8 mouse cellular contexts compared by ENCODE assay signal in the genomic region with DNA sequence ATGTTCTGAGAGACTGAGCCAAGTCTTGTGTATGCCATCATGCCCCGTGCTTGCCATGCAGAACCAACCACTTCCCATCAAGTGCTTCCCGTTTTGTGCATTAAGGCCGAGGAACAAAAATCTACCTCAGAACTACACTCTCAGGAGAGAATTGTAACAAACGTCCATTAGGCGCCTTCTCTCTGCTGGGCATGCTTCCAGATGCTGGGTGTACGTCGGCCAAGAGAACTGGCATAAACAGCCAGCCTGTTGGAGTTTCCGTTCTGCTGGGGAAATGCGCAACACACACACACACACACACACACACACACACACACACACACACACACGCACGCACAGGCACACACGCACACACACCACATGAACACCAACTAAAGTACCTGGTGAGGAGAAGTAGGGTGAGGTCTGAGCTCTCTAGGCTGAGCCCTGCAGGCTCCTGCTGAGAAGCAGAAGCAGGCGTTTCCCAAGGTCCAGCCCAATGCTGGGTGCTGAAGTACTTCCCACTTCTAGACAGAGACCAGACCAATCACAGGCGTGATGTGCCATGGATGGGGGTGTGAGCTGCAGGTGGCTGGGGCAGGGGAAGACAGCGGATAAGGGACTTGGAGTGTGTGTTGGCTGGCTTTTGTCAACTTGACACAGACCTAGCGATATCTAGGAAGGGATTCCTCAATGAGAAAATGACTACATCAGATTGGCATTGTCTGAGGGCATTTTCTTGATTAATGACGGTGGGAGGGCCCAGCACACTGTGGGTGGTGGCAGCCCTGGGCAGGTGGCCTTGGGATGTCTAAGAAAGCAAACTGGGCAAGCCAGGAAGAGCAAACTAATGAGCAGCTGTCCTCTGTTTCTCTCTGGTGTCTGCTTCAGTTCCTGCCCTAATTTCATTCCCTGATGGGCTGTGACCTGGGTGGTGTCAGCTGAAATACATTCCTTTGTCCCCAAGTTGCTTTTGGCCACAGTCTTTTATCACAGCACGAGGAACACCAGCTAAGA. TPM values are rescaled to one million over a fixed set of nuclear protein-coding genes. Genes with fewer than 3 reads are reported as not detected.
DNase-seq lines count a peak whose midpoint lies in the region; ATAC-seq lines count a peak whose summit lies in the region.

No protein-coding gene starts in this region.

- no peak overlapping the region for H3K9ac ChIP-seq in hindbrain, embryonic 15.5 days
- H3K9ac ChIP-seq in lung, embryonic 16.5 days (ENCODE audit: low read length): no peak overlapping the region

- no peaks in the 10 kb centered on the region for H3K27me3 ChIP-seq in hindbrain, embryonic 15.5 days
- H3K27me3 ChIP-seq in hindbrain, embryonic 10.5 days (ENCODE audit: insufficient read depth, poor library complexity, severe bottlenecking): peaks cover 7% of the 10 kb centered on the region; the same call in 1 of the 2 replicates
- no peaks in the 10 kb centered on the region for H3K27me3 ChIP-seq in lung, embryonic 16.5 days (ENCODE audit: control insufficient read depth, insufficient read depth, low read depth, low read length)

- no peak overlapping the region for H3K4me2 ChIP-seq in hindbrain, embryonic 15.5 days
- peak overlapping the region; percentile 8; the same call in 1 of the 2 replicates for H3K4me2 ChIP-seq in lung, embryonic 16.5 days (ENCODE audit: low read depth, low read length)

- H3K4me3 ChIP-seq in hindbrain, embryonic 15.5 days: no peak overlapping the region
- H3K4me3 ChIP-seq in hindbrain, embryonic 10.5 days: no peak overlapping the region
- H3K4me3 ChIP-seq in lung, embryonic 16.5 days (ENCODE audit: low read length): no peak overlapping the region

- no peak for DNase-seq in hindbrain, embryonic 10.5 days (ENCODE audit: low spot score)
- DNase-seq in ZHBTc4 (ENCODE audit: low read depth, low spot score): peak; percentile 80
- DNase-seq in kidney, adult 8-10 months: peak; percentile 50 to 56
- DNase-seq in right cerebral cortex, postnatal 4 days: peak; percentile 90
- no peak for DNase-seq in T-cell, adult 2 months (ENCODE audit: low spot score)

- H3K36me3 ChIP-seq in hindbrain, embryonic 15.5 days: no peaks in the 10 kb centered on the region
- H3K36me3 ChIP-seq in hindbrain, embryonic 10.5 days: no peaks in the 10 kb centered on the region
- no peaks in the 10 kb centered on the region for H3K36me3 ChIP-seq in lung, embryonic 16.5 days (ENCODE audit: control insufficient read depth, insufficient read depth, low read length)

- peak overlapping the region; percentile 39; the same call in 1 of the 2 replicates for H3K27ac ChIP-seq in hindbrain, embryonic 15.5 days (replicated peaks)
- H3K27ac ChIP-seq in hindbrain, embryonic 10.5 days: no peak overlapping the region
- H3K27ac ChIP-seq in lung, embryonic 16.5 days (ENCODE audit: low read length): peak overlapping the region; percentile 25

- peaks cover 37% of the 10 kb centered on the region for H3K4me1 ChIP-seq in hindbrain, embryonic 15.5 days (replicated peaks)
- peaks cover 30% of the 10 kb centered on the region for H3K4me1 ChIP-seq in hindbrain, embryonic 10.5 days (replicated peaks)
- peaks cover 28% of the 10 kb centered on the region for H3K4me1 ChIP-seq in lung, embryonic 16.5 days (replicated peaks; ENCODE audit: control insufficient read depth, insufficient read depth, low read length)

- no peaks in the 10 kb centered on the region for H3K9me3 ChIP-seq in hindbrain, embryonic 15.5 days
- no peaks in the 10 kb centered on the region for H3K9me3 ChIP-seq in hindbrain, embryonic 10.5 days
- H3K9me3 ChIP-seq in lung, embryonic 16.5 days (ENCODE audit: control insufficient read depth, low read length): no peaks in the 10 kb centered on the region

- WGBS in hindbrain, embryonic 15.5 days: 44% methylated on average over 18 of the region's 18 CpGs
- 78% methylated on average over 18 of the region's 18 CpGs for WGBS in hindbrain, embryonic 10.5 days
- 35% methylated on average over 17 of the region's 18 CpGs for WGBS in lung, embryonic 16.5 days

- ATAC-seq in hindbrain, embryonic 15.5 days (ENCODE audit: low FRiP score, low read depth): 0 out of 2 replicates have a peak, but pooled peaks have one; percentile 27
- peak; percentile 89 for ATAC-seq in common myeloid progenitor, adult 5-6 weeks (replicated peaks; ENCODE audit: low read depth, poor library complexity, severe bottlenecking)
- peak; percentile 68 for ATAC-seq in lung, embryonic 16.5 days (ENCODE audit: low read depth)

RNA-seq across cellular contexts. Expression of gene Lemd2, which starts 38.2 kb away (rescaled TPM):
- polyA plus RNA-seq in hindbrain, embryonic 15.5 days (2015; fragmentation: Nextera tagmentation; extraction: Ambion mirVana): 20.8 and 23.7 TPM in 2 replicates
- polyA plus RNA-seq in hindbrain, embryonic 10.5 days (2016; fragmentation: Nextera tagmentation; extraction: Ambion mirVana): 19.0 and 30.0 TPM in 2 replicates
- total RNA-seq in common myeloid progenitor, adult 5-6 weeks (2017): 20.2 and 44.6 TPM in 2 replicates
- 7.2 and 9.9 TPM in 2 replicates for polyA plus RNA-seq in lung, embryonic 16.5 days (2015; fragmentation: Nextera tagmentation; extraction: Ambion mirVana)

Comparison
In these comparisons a context has a peak if more than half of its experiments do, and no peak if none do; other contexts are left out.
1. ATAC-seq: peak in every context shown above with its lines; median percentile 89 in common myeloid progenitor, adult 5-6 weeks; 68 in lung, embryonic 16.5 days; 27 in hindbrain, embryonic 15.5 days.
2. DNase-seq: peak in ZHBTc4 (single experiment), kidney, adult 8-10 months (2 of 2) and right cerebral cortex, postnatal 4 days (single experiment); none in hindbrain, embryonic 10.5 days (single experiment) and T-cell, adult 2 months (single experiment).